12 mouse cellular contexts compared by ENCODE assay signal in genomic region chr16:25960345-25960744, GRCm38 (mm10).
DNase-seq lines count a peak whose midpoint lies in the region; ATAC-seq lines count a peak whose summit lies in the region.
"Had no signal": no experiment of that assay in that cellular context is flagged by ENCODE, and none has a peak within 500 bp of the region (broad histone marks: within the 10 kb centered on the region; RNA-seq: fewer than 3 reads in every experiment).

No protein-coding gene starts in this region.

- H3K36me3 ChIP-seq in hindbrain, embryonic 16.5 days (ENCODE audit: control insufficient read depth, insufficient read depth, low read length), result no peaks in the 10 kb centered on the region
- no peaks in the 10 kb centered on the region for H3K36me3 ChIP-seq in hindbrain, embryonic 10.5 days
- H3K36me3 ChIP-seq: neural tube, embryonic 12.5 days had no signal

- H3K4me1 ChIP-seq in hindbrain, embryonic 16.5 days (ENCODE audit: control insufficient read depth, insufficient read depth, low read depth, low read length), result no peaks in the 10 kb centered on the region
- H3K4me1 ChIP-seq in hindbrain, embryonic 10.5 days (replicated peaks), result no peaks in the 10 kb centered on the region
- H3K4me1 ChIP-seq: neural tube, embryonic 12.5 days had no signal

- H3K27ac ChIP-seq in hindbrain, embryonic 16.5 days (ENCODE audit: low read depth, low read length), result no peak overlapping the region
- no peak overlapping the region for H3K27ac ChIP-seq in hindbrain, embryonic 10.5 days
- H3K27ac ChIP-seq: neural tube, embryonic 12.5 days; stomach, postnatal 0 days had no signal

- no peak overlapping the region for H3K9ac ChIP-seq in hindbrain, embryonic 16.5 days (ENCODE audit: low read depth, low read length)
- H3K9ac ChIP-seq: neural tube, embryonic 12.5 days had no signal

- H3K4me2 ChIP-seq in hindbrain, embryonic 16.5 days (ENCODE audit: low read length), result no peak overlapping the region
- H3K4me2 ChIP-seq: neural tube, embryonic 12.5 days had no signal

- ATAC-seq in hindbrain, embryonic 16.5 days, result peak; percentile 61; the same call in 1 of the 2 replicates

- DNase-seq in hindbrain, embryonic 10.5 days (ENCODE audit: low spot score), result no peak
- peak; percentile 81 for DNase-seq in layer of hippocampus, adult 11-12 months (ENCODE audit: low spot score)
- peak; percentile 28 to 76 for DNase-seq in left cerebral cortex, adult 8-10 months (ENCODE audit: low spot score in 2 of 2)
- peak; percentile 67 for DNase-seq in telencephalon, adult 2 months (ENCODE audit: low read depth, low spot score)
- DNase-seq in kidney, adult 11 months, result no peak
- no peak for DNase-seq in kidney, adult 18-20 months
- no peak for DNase-seq in urinary bladder, postnatal 14 days (ENCODE audit: low spot score)
- DNase-seq: cerebellum, adult 18-20 months; gastrocnemius, postnatal 10 days had no signal

- H3K27me3 ChIP-seq in hindbrain, embryonic 16.5 days (replicated peaks; ENCODE audit: control insufficient read depth, insufficient read depth, low read length), result no peaks in the 10 kb centered on the region
- no peaks in the 10 kb centered on the region for H3K27me3 ChIP-seq in hindbrain, embryonic 10.5 days (ENCODE audit: insufficient read depth, poor library complexity, severe bottlenecking)
- H3K27me3 ChIP-seq: neural tube, embryonic 12.5 days had no signal

- no peak overlapping the region for H3K4me3 ChIP-seq in hindbrain, embryonic 16.5 days (ENCODE audit: low read length)
- H3K4me3 ChIP-seq in hindbrain, embryonic 10.5 days, result no peak overlapping the region
- H3K4me3 ChIP-seq: neural tube, embryonic 12.5 days had no signal

- 81% methylated on average over 7 of the region's 7 CpGs for WGBS in hindbrain, embryonic 16.5 days
- WGBS in hindbrain, embryonic 10.5 days, result 89% methylated on average over 7 of the region's 7 CpGs

- H3K9me3 ChIP-seq in hindbrain, embryonic 16.5 days (ENCODE audit: control insufficient read depth, low read length), result no peaks in the 10 kb centered on the region
- H3K9me3 ChIP-seq in hindbrain, embryonic 10.5 days, result no peaks in the 10 kb centered on the region
- H3K9me3 ChIP-seq: neural tube, embryonic 12.5 days had no signal

Comparison
In these comparisons a context has a peak if more than half of its experiments do, and no peak if none do; other contexts are left out.
1. DNase-seq: peak in layer of hippocampus, adult 11-12 months (single experiment), left cerebral cortex, adult 8-10 months (2 of 2) and telencephalon, adult 2 months (single experiment); none in hindbrain, embryonic 10.5 days (single experiment), kidney, adult 11 months (single experiment), kidney, adult 18-20 months (single experiment) and urinary bladder, postnatal 14 days (single experiment).